Mouse (Mus musculus) Patski (cell line): ENCODE data around the gene Defb19. TPM values are rescaled to one million over a fixed set of nuclear protein-coding genes. Genes with fewer than 3 reads are reported as not detected.

Experiments used
- ATAC-seq: fragments of 100-300 bp; one replicate; pipeline ENCODE4 v1.8.0; 2021
- CTCF ChIA-PET: fragments of 350-600 bp; sonication (Branson Sonifier 250); formaldehyde crosslinking; loops from one replicate; lab custom pipeline; 2022; ENCODE audit warnings: inconsistent platforms; lab: Charles Lee
- POLR2A ChIA-PET: fragments of 350-600 bp; sonication (Branson Sonifier 250); formaldehyde crosslinking; loops from one replicate; lab custom pipeline; 2022; ENCODE audit warnings: antibody characterized with exemption, inconsistent platforms; lab: Charles Lee
- DNase-seq: peaks from one replicate; pipeline ENCODE4 v3.0.0-alpha.2; 2011; ENCODE audit warnings: low read depth, low spot score
- H3K27me3 ChIP-seq: fragments of 371-371 bp; one replicate; pipeline ENCODE4 v1.5.1; 2021
- CTCF ChIP-seq: fragments of 100-300 bp; IDR thresholded peaks from one replicate; pipeline ENCODE4 v1.5.1; 2021
- in situ Hi-C: fragments of 300-500 bp; cut with MboI; formaldehyde crosslinking; loops from 3 replicates; pipeline ENCODE4 v1.11.1; 2018; ENCODE audit warnings: low pct_unique_long_range_greater_than_20kb, mixed read lengths
- polyA plus RNA-seq: library from polyadenylated mRNA; unstranded; gene quantifications from one replicate; pipeline ENCODE4 v1.2.3, GENCODE M21; 2021

Gene Defb19
- polyA plus RNA-seq, 1 experiment from 2014 or later = not detected

DNA sequence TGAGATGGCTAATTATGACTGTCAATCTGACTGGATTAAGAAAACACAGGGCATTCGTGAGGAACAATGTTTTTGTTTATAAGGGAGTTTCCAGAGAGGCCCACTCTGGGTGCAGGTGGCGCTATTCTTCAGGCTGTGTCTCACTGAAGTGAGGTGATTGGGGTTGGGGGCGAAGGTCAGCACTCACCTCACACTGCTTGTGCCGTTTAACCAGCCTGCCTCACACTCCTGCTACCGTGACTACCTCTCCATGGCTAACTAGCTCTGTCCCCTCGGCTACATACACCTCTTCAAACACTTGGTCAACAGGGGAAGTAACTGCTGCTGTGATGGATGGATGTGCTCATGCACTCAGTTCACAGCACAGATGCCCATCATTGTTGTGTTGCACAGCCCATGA is 8.9 kb upstream of the Defb19 start:
- ChIA-PET CTCF (interaction anchor here (1.2 to 2.4 kb wide), 3 partner anchors 15 to 35 kb away, joined by 3 to 7 read pairs (median 4); partner anchors contain the start of gene Defb36), POLR2A (no interaction called here)
- in situ Hi-C loops = no loop called here
- ATAC-seq (no peak), DNase-seq (no peak)
- H3K27me3 ChIP-seq = peaks cover 4% of the 10 kb centered on the region
- TF ChIP-seq CTCF = no peak

DNA sequence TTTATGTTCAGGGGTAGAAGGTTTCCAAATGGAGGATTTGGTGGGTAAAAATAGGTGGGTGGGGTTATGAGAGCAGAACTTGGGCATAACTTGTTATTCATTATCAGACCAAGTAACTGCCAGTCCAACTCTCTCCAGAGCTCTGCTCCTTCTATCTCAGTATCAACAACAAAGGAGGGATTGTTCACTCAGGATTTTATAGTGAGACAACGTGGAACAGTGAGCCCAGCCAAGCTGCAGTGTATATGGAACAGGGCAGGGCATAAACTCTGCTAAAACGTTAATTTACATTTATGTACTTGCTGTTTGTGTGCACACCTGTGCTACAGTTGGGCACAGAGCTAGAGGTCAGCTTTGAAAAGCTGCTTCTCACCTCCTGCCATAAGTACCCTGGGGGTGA is 8.3 kb upstream of the Defb19 start:
- DNase-seq (no peak), ATAC-seq (no peak)
- peaks cover 4% of the 10 kb centered on the region for H3K27me3 ChIP-seq
- CTCF ChIA-PET = interaction anchor here (0.8 to 2.4 kb wide), 4 partner anchors 14 to 121 kb away, joined by 3 to 7 read pairs (median 4); no protein-coding TSS in a partner anchor
- in situ Hi-C loops = no loop called here
- TF ChIP-seq CTCF = no peak
- POLR2A ChIA-PET = no interaction called here

DNA sequence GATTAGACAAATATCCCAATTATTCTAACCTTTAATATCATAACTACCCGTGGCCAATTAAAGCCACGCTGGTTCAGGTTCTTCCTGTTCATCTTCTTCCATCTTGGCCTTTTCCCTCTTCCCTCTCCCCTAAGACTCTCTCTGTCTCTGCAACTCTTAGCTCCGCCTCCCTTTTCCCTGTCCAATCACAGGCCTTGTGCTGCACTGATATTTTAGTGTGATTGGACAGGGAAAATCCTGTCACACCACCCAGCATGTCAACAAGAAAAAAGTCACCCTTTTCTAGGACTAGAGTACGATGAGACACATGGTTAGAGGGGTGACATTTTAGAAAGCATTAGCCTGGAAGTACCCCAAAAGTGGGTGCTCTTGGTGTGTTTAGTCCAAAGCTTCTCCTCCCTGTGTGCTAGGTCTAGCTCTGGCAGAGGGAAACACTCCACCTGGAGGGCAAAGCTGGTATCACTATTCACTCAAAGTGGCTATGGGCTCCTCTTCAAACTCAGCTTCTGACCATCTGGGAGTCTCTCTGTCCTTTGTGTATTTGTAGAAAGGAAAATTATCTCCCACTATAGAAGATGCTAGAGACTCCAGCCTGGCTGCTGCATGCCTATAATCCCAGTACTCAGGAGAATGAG is 6.9 kb upstream of the Defb19 start:
- ChIA-PET POLR2A (no interaction called here), CTCF (interaction anchor here (0.9 to 2.4 kb wide), 7 partner anchors 17 to 119 kb away, joined by 3 to 7 read pairs (median 4); partner anchors contain the start of gene Defb36)
- DNase-seq (no peak), ATAC-seq (no peak)
- in situ Hi-C loops = no loop called here
- H3K27me3 ChIP-seq = no peaks in the 10 kb centered on the region
- TF ChIP-seq CTCF = peak; percentile 65

DNA sequence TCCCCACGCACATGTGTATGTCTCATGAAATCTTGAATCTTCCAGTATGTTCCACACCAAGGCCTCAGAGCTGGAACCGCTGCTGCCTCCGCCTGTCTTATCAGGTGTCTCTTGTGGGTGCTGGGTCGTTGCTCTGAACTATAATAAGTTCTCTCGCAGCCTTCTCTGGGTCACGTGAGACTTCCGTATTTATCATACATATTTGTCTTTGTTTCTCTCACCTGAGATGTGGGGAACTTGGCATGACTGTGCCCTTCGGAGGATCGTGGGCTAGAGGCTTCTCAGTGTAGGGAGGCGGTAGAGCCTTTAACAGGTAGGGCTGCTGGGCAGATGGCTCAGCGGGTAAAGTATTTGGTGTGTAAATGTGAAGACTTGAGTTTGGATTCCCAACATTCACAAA is 500 bp upstream of the Defb19 start:
- ChIA-PET CTCF (interaction anchor here (2.2 kb wide), 1 partner anchor 14 kb away, joined by 5 read pairs; no protein-coding TSS in a partner anchor), POLR2A (no interaction called here)
- DNase-seq (no peak), ATAC-seq (no peak)
- in situ Hi-C loops = no loop called here
- no peak for TF ChIP-seq CTCF
- no peaks in the 10 kb centered on the region for H3K27me3 ChIP-seq

DNA sequence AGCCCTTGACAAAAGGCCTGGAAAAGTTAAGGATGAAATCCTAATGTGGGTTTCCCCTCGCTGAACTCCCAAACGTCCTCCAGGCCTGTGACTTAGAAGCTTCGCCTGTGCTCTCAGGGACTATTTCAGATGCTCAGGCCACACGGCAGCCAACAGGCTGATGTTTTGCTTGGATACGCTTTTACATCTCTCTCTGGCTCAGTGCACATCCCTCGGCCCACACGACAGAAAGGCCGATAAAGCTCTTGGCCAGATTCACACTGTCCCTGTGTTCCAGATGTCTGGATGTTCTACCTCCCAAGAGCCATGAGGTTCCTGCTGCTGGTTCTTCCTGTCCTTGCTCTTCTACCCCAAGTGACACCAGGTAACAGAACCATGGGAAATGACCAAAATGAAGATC is 6.6 kb downstream of the Defb19 start:
- TF ChIP-seq CTCF = no peak
- POLR2A ChIA-PET = interaction anchor here (1.0 kb wide), 1 partner anchor 34 kb away, joined by 3 read pairs; no protein-coding TSS in a partner anchor
- H3K27me3 ChIP-seq = no peaks in the 10 kb centered on the region
- CTCF ChIA-PET = interaction anchor here (1.4 to 1.9 kb wide), 3 partner anchors 11 to 20 kb away, joined by 3 to 4 read pairs (median 3); no protein-coding TSS in a partner anchor
- DNase-seq (no peak), ATAC-seq (no peak)
- in situ Hi-C loops = no loop called here

DNA sequence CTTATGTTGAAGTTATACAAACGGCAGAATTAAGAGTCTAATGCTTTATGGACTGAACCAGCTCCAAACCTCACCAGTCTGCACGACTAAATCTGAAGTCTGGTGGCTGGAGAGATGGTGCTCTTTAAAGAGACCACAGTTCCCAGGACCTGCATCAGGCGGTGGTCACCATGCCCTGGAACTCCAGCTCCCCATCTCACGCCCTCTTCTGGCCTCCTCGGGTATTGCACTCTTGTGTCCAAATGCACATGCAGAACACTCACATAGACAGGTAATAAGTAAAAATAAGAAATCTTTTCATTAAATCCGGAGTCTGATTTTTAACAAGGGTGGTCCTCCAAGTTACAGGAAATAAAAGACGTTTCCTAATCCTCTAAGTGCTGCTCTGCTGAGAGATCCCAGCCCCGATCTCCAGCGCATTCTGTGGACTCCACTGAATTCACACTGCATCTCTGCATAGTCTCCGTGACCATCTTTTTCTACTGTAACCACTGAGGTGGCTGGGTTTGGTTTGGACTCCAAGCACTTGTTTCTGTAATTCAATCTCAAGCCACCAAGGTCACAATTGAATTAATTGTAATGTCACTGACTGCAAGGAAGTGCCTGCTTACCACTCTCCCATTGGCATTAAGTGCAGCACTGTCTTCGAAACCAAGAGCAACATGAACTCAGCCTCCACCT is 7.9 kb downstream of the Defb19 start, which contains the start of gene Defb21:
Gene Defb21, plus strand, starts transcription at position 631 of the 681 bp plus-strand sequence.
- in situ Hi-C loops = no loop called here
- ChIA-PET CTCF (interaction anchor here (1.3 to 1.5 kb wide), 2 partner anchors 13 to 19 kb away, joined by 3 read pairs; no protein-coding TSS in a partner anchor), POLR2A (no interaction called here)
- no peak for ATAC-seq
- H3K27me3 ChIP-seq = no peaks in the 10 kb centered on the region
- TF ChIP-seq CTCF = peak; percentile 59
- no peak for DNase-seq

DNA sequence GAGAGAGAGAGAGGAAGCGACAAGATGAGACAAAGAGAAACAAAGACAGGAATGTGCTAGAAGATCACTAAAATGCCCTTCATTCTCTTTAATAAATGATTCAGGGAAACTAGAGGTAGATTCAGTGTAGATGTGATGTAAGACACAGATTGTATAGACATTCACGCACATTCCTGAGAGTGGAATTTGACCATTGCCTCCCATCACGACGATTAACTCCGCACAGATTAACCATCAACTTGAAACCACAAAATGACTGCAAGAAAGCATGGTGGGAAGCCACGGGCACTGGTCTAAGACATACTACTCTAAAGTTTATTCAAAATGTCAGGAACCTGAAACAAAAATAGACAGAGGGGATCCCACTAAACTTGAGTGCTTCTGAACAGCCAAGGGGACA is 9.8 kb downstream of the Defb19 start:
- POLR2A ChIA-PET = no interaction called here
- DNase-seq = peak; percentile 44
- ATAC-seq = peak; percentile 44
- peak; percentile 11 for TF ChIP-seq CTCF
- no peaks in the 10 kb centered on the region for H3K27me3 ChIP-seq
- CTCF ChIA-PET = interaction anchor here (1.0 to 1.5 kb wide), 2 partner anchors 11 to 25 kb away, joined by 3 to 4 read pairs; no protein-coding TSS in a partner anchor
- in situ Hi-C loops = no loop called here

DNA sequence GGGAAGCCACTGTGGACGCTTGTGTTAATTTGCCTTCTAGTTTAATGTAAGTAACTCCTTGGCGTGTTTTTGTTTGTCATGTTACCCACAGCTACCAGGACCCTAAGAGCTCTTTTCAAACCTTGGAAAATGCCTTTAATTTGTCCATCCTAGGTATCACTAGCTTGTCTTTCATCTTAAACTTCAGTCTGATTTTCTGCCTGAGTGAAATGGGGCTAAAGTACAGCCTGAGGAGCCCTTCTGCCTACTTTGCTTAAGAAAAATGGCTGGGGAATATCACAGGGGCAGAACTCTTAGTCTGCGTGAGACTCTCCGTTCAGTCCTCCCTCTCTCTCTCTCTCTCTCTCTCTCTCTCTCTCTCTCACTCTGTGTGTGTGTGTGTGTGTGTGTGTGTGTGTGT is 10.2 kb downstream of the Defb19 start:
- in situ Hi-C loops = no loop called here
- no peaks in the 10 kb centered on the region for H3K27me3 ChIP-seq
- CTCF ChIA-PET = interaction anchor here (2.2 to 2.3 kb wide), 2 partner anchors 11 to 26 kb away, joined by 6 to 8 read pairs; no protein-coding TSS in a partner anchor
- DNase-seq (no peak), ATAC-seq (no peak)
- TF ChIP-seq CTCF = no peak
- POLR2A ChIA-PET = no interaction called here

DNA sequence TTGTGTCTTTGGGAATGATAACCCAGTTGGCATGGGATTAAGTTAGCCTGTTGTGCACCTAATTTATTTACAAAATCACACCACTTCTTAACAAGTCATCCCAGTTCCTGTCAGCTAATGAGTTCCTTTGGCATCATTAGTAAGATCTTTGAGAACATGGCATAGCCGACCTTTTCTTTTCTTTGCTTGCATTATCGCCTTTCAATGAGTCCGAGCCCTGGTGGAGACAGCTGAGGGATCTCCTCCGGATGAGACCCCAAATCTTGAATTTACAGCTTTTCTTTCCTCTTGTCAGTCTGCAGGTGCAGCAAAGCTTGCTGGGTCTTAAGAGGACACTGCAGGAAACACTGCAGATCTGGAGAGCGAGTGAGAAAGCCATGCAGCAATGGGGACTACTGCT is 11.1 kb downstream of the Defb19 start, which contains the start of gene Gm17416:
Gene Gm17416, plus strand, starts transcription at position 301 of the 400 bp plus-strand sequence.
- POLR2A ChIA-PET = interaction anchor here (0.7 kb wide), 1 partner anchor 27 kb away, joined by 3 read pairs; no protein-coding TSS in a partner anchor

DNA sequence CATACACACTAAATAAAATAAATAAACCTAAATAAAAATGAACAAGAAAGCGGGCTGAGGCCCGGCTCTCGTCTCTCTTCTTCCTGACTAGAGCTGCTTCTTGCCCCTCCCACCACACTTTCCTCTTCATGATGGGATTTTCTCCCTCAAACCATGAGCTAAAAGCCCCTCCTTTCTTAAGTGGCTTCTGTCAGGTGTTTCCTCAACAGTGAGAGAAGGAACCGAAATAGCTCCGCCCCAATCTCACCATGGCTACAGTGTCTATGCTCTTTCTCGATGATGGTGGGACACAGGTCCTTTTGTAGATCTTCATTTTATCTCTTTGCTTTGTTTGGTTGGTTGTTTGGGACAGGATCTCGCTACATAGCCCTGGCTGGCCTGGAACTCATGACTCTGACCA is 23.5 kb downstream of the Defb19 start:
- ChIA-PET CTCF (interaction anchor here (1.4 to 1.5 kb wide), 3 partner anchors 11 to 30 kb away, joined by 3 read pairs; no protein-coding TSS in a partner anchor), POLR2A (interaction anchor here (0.7 kb wide), 1 partner anchor 1378 kb away, joined by 5 read pairs; no protein-coding TSS in a partner anchor)
- no peak for TF ChIP-seq CTCF
- no peaks in the 10 kb centered on the region for H3K27me3 ChIP-seq
- DNase-seq (no peak), ATAC-seq (no peak)
- in situ Hi-C loops = no loop called here

More for the DNA sequence above, 11.1 kb downstream of the Defb19 start, which contains the start of gene Gm17416:
- no peaks in the 10 kb centered on the region for H3K27me3 ChIP-seq
- DNase-seq (no peak), ATAC-seq (no peak)
- in situ Hi-C loops = no loop called here
- CTCF ChIA-PET = interaction anchor here (0.7 to 2.4 kb wide), 4 partner anchors 10 to 25 kb away, joined by 3 to 8 read pairs (median 6); no protein-coding TSS in a partner anchor
- no peak for TF ChIP-seq CTCF
